Comparison of ENCODE assay signal across 1 mouse cellular context in the genomic region with DNA sequence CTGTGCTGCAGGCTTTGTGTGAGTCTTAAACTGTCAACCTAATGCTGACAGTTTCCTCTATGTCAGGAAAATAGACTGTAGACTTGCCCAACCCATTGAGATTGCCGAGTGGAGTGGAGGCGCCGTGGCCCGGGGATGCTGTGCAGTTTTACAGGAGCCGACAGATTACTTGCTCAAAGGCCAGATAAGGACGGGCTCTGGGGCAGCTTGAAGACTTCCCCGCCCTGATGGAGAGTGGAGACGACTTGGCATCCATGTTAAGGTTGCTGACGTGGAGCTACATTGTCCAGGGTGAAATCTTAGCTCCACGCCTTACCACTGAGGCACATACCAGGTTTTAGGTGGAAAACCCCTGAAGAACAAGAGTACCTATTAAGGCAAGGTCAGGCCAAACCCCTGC.
TF ChIP-seq lines count a peak whose summit lies in the region.

No protein-coding gene starts in this region.

TF ChIP-seq in MEL, 35 proteins besides CTCF, POLR2A, EP300 and RAD21:
- no peak for TF ChIP-seq SMC3 (IDR thresholded peaks at IDR 0.05; ENCODE audit: low read depth, low read length)
- TF ChIP-seq MAFK (IDR thresholded peaks at IDR 0.05; ENCODE audit: borderline replicate concordance, low read depth, low read length) = no peak
- no peak for TF ChIP-seq POLR2AphosphoS5 (IDR thresholded peaks at IDR 0.05; ENCODE audit: borderline replicate concordance, low read depth, low read length)
- TF ChIP-seq TCF12 (IDR thresholded peaks at IDR 0.05; ENCODE audit: low read depth, low read length) = no peak
- no peak for TF ChIP-seq KAT2A (conservative IDR thresholded peaks at IDR 0.05; ENCODE audit: low read depth, low read length)
- TF ChIP-seq RCOR1 (IDR thresholded peaks at IDR 0.05; ENCODE audit: low read depth, low read length) = no peak
- no peak for TF ChIP-seq ZMIZ1 (IDR thresholded peaks at IDR 0.05; ENCODE audit: low read depth, low read length)
- TF ChIP-seq MAX (IDR thresholded peaks at IDR 0.05; ENCODE audit: low read length) = no peak
- TF ChIP-seq NELFE (IDR thresholded peaks at IDR 0.05; ENCODE audit: low read depth, low read length) = no peak
- TF ChIP-seq MYB (IDR thresholded peaks at IDR 0.05; ENCODE audit: low read depth, low read length) = no peak
- TF ChIP-seq JUND (IDR thresholded peaks at IDR 0.05; ENCODE audit: low read depth, low read length) = no peak
- no peak for TF ChIP-seq CHD1 (IDR thresholded peaks at IDR 0.05; ENCODE audit: low read depth, low read length)
- no peak for TF ChIP-seq BHLHE40 (IDR thresholded peaks at IDR 0.05; ENCODE audit: borderline replicate concordance, low read depth, low read length)
